Mouse (Mus musculus): ENCODE results near the gene Naa25. TPM values are rescaled to one million over a fixed set of nuclear protein-coding genes. Genes with fewer than 3 reads are reported as not detected.
"Not testable (repeated sequence)": the region's sequence is repeated elsewhere in the genome, so short reads cannot be mapped to it uniquely, and the experiment has no call there.

Gene Naa25
- polyA plus RNA-seq (2015; fragmentation: Nextera tagmentation; extraction: Ambion mirVana) = 28.3 and 33.3 TPM in 2 replicates

DNA sequence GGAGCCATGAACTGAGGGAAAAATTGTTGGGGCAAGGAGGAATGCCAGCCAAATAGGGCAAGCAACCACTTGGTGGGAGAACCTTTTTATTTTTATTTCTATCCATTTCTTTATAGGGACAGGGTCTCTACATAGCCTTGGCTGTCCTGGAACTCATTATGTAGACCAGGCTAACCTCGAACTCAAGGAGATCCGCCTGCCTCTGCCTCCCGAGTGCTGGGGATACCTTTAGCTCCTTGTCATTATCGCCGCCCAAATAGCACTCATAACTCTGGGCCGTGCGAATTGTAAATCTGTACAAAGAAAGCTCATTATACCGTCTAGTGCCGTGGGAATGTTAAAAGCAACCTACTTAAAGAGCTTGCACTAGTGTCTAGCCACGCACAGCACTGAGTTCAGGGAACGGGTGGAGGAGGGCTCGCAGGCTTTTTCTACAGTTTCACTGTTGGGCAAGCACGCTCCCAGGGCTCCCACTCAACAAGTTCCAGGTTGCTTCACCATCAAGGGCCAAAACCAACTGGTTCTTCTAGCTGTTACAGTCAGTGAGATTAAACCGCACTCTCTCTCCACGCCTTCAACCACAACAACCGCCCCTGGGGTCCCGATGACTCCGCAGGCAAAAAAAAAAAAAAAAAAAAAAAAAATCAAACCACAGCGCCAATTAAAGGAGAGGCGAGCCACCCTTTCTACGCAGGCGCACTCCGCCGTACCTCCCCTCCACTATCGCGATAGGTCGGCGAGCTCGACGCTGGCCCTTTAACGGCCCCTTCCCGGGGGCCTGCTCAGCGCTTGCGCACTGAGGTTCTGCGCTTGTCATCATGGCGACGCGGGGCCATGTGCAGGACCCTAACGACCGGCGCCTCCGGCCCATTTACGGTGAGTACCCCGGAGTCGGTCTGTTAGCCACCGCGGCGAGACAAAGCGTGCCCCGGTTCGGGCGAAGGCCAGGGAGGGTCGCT is at the start of gene Naa25:
TSS of gene Naa25 (plus strand) at position 750 of the 959 bp plus-strand sequence.
- peak within 1 kb of the TSS; percentile 77 for H3K9ac ChIP-seq
- peaks cover 20% of the 10 kb centered on the region for H3K4me1 ChIP-seq (replicated peaks)
- peak within 1 kb of the TSS; percentile 94 for H3K4me2 ChIP-seq
- H3K36me3 ChIP-seq = no peaks in the 10 kb centered on the region
- H3K9me3 ChIP-seq (replicated peaks) = no peaks in the 10 kb centered on the region
- no peaks in the 10 kb centered on the region for H3K27me3 ChIP-seq
- H3K4me3 ChIP-seq = peak within 1 kb of the TSS; percentile 92
- H3K27ac ChIP-seq = peak within 1 kb of the TSS; percentile 87
- 8% methylated on average over 53 of the region's 53 CpGs for WGBS
- peak; percentile 96 for ATAC-seq (replicated peaks; ENCODE audit: insufficient number of reproducible peaks, insufficient read depth, low FRiP score, low read depth)

GRCm38 (mm10) chr5:121359229-121359628 is 38.5 kb upstream of the Naa25 start:
- H3K27ac ChIP-seq = no peak overlapping the region
- ATAC-seq (replicated peaks; ENCODE audit: insufficient number of reproducible peaks, insufficient read depth, low FRiP score, low read depth) = no peak
- no peak overlapping the region for H3K9ac ChIP-seq
- H3K4me2 ChIP-seq = no peak overlapping the region
- no peaks in the 10 kb centered on the region for H3K9me3 ChIP-seq (replicated peaks)
- no peaks in the 10 kb centered on the region for H3K27me3 ChIP-seq
- WGBS = 39% methylated on average over 9 of the region's 9 CpGs
- peaks cover 87% of the 10 kb centered on the region for H3K36me3 ChIP-seq
- no peaks in the 10 kb centered on the region for H3K4me1 ChIP-seq (replicated peaks)
- H3K4me3 ChIP-seq = no peak overlapping the region

GRCm38 (mm10) chr5:121361696-121362095 is 36.0 kb upstream of the Naa25 start:
- H3K4me1 ChIP-seq (replicated peaks) = no peaks in the 10 kb centered on the region
- 84% methylated on average over 5 of the region's 5 CpGs for WGBS

DNA sequence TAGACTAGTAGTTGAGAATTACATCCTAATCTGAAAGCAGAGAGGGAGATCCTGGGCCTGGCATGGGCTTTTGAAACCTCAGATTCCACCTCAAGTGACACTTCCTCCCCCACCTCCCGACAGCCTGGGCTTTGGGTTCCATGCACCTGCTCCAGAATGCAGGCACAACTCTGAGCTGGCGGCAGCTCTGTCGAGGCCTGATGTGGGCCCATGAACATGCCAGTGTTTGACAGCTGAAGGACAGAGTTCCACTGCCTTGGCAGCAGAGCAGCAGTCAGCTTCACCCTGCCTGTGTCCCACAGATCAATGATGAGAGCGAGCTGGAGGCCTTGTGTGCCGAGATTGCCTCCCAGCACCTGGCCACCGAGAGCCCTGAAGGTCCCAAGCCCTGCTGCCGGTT is 34.3 kb upstream of the Naa25 start:
- Histone ChIP-seq H3K4me3 (no peak overlapping the region), H3K4me1 (replicated peaks) (no peaks in the 10 kb centered on the region), H3K9me3 (replicated peaks) (no peaks in the 10 kb centered on the region), H3K4me2 (no peak overlapping the region), H3K27ac (no peak overlapping the region), H3K36me3 (peaks cover 93% of the 10 kb centered on the region), H3K9ac (no peak overlapping the region), H3K27me3 (no peaks in the 10 kb centered on the region)
- WGBS = 83% methylated on average over 7 of the region's 7 CpGs
- ATAC-seq (replicated peaks; ENCODE audit: insufficient number of reproducible peaks, insufficient read depth, low FRiP score, low read depth) = no peak

More at GRCm38 (mm10) chr5:121361696-121362095, 36.0 kb upstream of the Naa25 start:
- no peaks in the 10 kb centered on the region for H3K9me3 ChIP-seq (replicated peaks)
- no peak overlapping the region for H3K27ac ChIP-seq
- no peak overlapping the region for H3K4me2 ChIP-seq
- H3K4me3 ChIP-seq = no peak overlapping the region
- no peak overlapping the region for H3K9ac ChIP-seq
- no peak for ATAC-seq (replicated peaks; ENCODE audit: insufficient number of reproducible peaks, insufficient read depth, low FRiP score, low read depth)
- H3K36me3 ChIP-seq = peaks cover 94% of the 10 kb centered on the region
- H3K27me3 ChIP-seq = no peaks in the 10 kb centered on the region

DNA sequence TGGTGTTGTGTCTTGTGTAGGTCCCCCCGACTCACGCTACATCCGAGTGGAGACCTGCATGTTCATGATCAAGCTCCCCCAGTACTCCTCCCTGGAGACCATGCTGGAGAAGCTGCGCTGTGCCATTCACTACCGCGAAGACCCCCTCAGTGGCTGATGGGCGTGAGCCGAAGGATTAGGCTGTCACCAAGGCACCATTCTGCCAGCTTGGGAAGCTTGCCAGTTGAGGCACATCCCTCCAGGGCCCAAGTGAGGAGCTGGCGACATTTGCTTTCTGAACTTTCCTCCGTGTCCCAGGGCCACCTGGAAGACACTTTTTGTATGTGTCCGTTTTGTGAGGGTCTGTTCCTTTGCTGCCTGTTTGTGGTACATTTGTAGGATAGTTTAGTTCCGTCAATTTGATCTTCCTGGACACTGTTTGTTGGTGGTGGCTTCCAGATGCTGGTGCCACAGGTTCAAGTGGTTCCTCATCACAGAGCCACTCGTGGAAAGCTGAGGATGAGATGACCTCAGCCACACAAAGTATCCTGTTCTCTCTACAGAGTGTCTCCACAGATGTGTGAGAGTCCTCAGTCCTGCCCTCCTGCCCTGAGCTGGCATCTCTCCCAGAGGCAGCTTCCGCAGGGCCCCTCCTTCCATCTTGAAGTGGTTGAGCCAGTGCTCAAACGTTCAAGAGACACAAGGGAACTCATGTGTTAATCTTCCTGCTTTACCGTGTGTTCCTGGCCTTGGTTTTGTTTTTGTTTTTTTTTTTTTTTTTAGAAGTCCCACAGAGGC is 31.1 kb upstream of the Naa25 start:
- peaks cover 84% of the 10 kb centered on the region for H3K36me3 ChIP-seq

DNA sequence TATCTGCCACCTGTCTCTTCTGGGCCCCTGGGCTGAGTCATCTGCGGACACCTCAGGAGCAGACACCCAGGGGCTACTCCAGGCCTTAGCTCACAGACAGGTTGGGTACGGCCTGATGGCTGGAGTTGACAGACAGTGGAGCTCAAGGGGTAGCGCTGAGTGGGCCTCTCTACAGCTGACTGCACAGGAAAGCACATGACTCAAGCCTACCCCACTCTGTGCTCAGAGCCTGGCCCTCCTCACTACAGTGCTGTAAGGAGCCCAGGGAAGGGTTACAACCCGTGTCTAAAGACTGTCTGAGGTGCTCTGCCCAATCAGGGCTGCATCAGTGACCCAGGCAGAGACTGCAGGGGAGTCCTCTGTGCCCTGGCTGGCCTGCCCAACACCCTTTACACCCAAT is 30.5 kb upstream of the Naa25 start:
- 77% methylated on average over 4 of the region's 4 CpGs for WGBS
- 0 out of 2 replicates have a peak, but pooled peaks have one; percentile 19 for ATAC-seq (replicated peaks; ENCODE audit: insufficient number of reproducible peaks, insufficient read depth, low FRiP score, low read depth)
- Histone ChIP-seq H3K4me3 (no peak overlapping the region), H3K27me3 (no peaks in the 10 kb centered on the region), H3K4me2 (no peak overlapping the region), H3K27ac (no peak overlapping the region), H3K9me3 (replicated peaks) (no peaks in the 10 kb centered on the region), H3K4me1 (replicated peaks) (no peaks in the 10 kb centered on the region), H3K36me3 (peaks cover 85% of the 10 kb centered on the region), H3K9ac (no peak overlapping the region)

More for the DNA sequence above, 31.1 kb upstream of the Naa25 start:
- no peak overlapping the region for H3K9ac ChIP-seq
- H3K27me3 ChIP-seq = no peaks in the 10 kb centered on the region
- WGBS = 73% methylated on average over 16 of the region's 16 CpGs
- no peaks in the 10 kb centered on the region for H3K4me1 ChIP-seq (replicated peaks)
- H3K9me3 ChIP-seq (replicated peaks) = no peaks in the 10 kb centered on the region
- ATAC-seq (replicated peaks; ENCODE audit: insufficient number of reproducible peaks, insufficient read depth, low FRiP score, low read depth) = no peak
- no peak overlapping the region for H3K4me3 ChIP-seq
- no peak overlapping the region for H3K27ac ChIP-seq
- no peak overlapping the region for H3K4me2 ChIP-seq

DNA sequence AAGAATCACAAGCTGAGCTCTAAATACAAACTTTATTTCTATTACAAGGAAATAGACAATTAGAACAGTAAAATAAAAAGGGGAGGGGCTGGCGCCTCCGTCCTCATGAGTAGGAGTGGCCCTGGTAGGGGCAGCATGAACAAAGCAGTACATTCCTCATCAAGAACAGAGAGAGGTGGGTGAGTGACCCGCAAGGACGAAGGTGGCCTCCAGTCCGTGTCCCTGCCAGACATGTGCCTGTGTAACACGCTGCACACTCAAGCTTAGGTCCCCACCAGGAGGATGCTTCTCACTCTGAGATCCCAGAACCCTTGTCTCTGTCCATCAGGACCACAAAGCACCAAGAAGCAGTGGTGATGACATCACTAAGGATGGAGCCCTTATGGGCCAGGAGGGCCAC is 26.0 kb upstream of the Naa25 start:
- Histone ChIP-seq H3K4me1 (replicated peaks) (no peaks in the 10 kb centered on the region), H3K27me3 (no peaks in the 10 kb centered on the region), H3K4me3 (no peak overlapping the region), H3K4me2 (no peak overlapping the region), H3K36me3 (peaks cover 78% of the 10 kb centered on the region), H3K9me3 (replicated peaks) (no peaks in the 10 kb centered on the region), H3K9ac (no peak overlapping the region), H3K27ac (no peak overlapping the region)
- 87% methylated on average over 6 of the region's 6 CpGs for WGBS
- no peak for ATAC-seq (replicated peaks; ENCODE audit: insufficient number of reproducible peaks, insufficient read depth, low FRiP score, low read depth)

- Histone ChIP-seq H3K4me3 (no peak overlapping the region), H3K9ac (no peak overlapping the region), H3K4me1 (replicated peaks) (no peaks in the 10 kb centered on the region), H3K4me2 (no peak overlapping the region), H3K27me3 (no peaks in the 10 kb centered on the region), H3K27ac (no peak overlapping the region), H3K9me3 (replicated peaks) (no peaks in the 10 kb centered on the region), H3K36me3 (peaks cover 84% of the 10 kb centered on the region)
- ATAC-seq (replicated peaks; ENCODE audit: insufficient number of reproducible peaks, insufficient read depth, low FRiP score, low read depth) = no peak
- WGBS = 81% methylated on average over 3 of the region's 3 CpGs
Measured at GRCm38 (mm10) chr5:121374790-121375189, 22.9 kb upstream of the Naa25 start.

- H3K27me3 ChIP-seq; H3K9me3 ChIP-seq (replicated peaks); H3K4me1 ChIP-seq (replicated peaks); H3K9ac ChIP-seq; H3K4me2 ChIP-seq; H3K4me3 ChIP-seq; ATAC-seq (replicated peaks; ENCODE audit: insufficient number of reproducible peaks, insufficient read depth, low FRiP score, low read depth); H3K27ac ChIP-seq: not testable (repeated sequence)
- H3K36me3 ChIP-seq = peaks cover 89% of the 10 kb centered on the region
- 71% methylated on average over 5 of the region's 5 CpGs for WGBS
Measured at GRCm38 (mm10) chr5:121376972-121377371, 20.8 kb upstream of the Naa25 start.

DNA sequence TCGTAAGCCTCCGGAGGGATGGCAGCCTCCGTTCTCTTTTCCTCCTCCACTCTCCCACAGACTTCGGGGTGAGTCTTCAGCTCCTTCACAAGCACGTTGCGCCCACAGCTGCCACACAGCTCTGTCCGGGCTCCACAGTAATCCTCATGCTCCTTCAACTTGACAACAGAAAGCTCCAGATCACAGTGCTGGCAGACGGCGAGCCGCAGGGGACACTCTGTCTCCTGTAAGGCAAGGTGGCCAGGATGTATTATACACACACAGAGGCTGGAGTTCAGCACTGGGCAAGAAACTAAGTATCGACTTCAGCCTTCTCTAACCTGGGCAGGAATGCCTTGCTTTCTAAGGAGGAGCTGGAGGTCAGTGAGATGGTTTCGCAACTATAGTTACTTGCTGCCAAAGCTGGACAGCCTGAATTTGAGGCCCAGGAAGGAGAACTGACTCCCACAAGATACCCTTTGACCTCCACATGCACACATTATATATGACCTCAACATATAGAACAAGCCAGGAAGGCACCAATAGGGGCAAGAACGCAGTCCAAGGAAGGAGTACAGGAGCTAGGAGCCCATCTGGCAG is 19.0 kb upstream of the Naa25 start:
- ATAC-seq (replicated peaks; ENCODE audit: insufficient number of reproducible peaks, insufficient read depth, low FRiP score, low read depth) = no peak
- Histone ChIP-seq H3K9me3 (replicated peaks) (0 out of 2 replicates have a peak, but pooled peaks cover 5% of the 10 kb centered on the region), H3K27ac (no peak overlapping the region), H3K36me3 (peaks cover 77% of the 10 kb centered on the region), H3K4me3 (no peak overlapping the region), H3K4me1 (replicated peaks) (peaks cover 12% of the 10 kb centered on the region), H3K27me3 (no peaks in the 10 kb centered on the region), H3K9ac (no peak overlapping the region), H3K4me2 (no peak overlapping the region)
- WGBS = 90% methylated on average over 13 of the region's 13 CpGs

DNA sequence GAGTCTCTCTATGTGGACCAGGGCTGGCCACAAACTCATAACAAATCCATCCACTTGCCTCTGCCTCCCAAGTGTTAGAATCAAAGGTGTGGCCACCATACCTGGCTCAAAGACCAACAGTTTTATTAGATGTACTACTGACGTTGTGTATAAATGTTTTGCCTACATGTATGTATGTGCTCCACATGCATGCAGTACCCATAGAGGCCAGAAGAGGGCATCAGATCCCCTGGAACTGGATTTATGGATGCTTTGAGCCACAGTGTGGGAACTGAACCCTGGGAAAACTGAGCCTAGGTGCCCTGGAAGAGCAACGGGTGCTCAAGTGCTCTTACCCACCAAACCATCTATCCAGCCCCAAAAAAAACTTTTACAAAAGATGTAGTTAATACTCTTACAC is 17.0 kb upstream of the Naa25 start:
- Histone ChIP-seq H3K4me1 (replicated peaks) (peaks cover 19% of the 10 kb centered on the region), H3K27me3 (no peaks in the 10 kb centered on the region), H3K4me3 (no peak overlapping the region), H3K9ac (no peak overlapping the region), H3K27ac (no peak overlapping the region), H3K4me2 (no peak overlapping the region), H3K36me3 (peaks cover 61% of the 10 kb centered on the region), H3K9me3 (replicated peaks) (0 out of 2 replicates have a peak, but pooled peaks cover 5% of the 10 kb centered on the region)
- no peak for ATAC-seq (replicated peaks; ENCODE audit: insufficient number of reproducible peaks, insufficient read depth, low FRiP score, low read depth)
- WGBS = 97% methylated on average over 2 of the region's 2 CpGs
